Mouse (Mus musculus): ENCODE measurements around the gene Osbpl6.

Gene Osbpl6

GRCm38 (mm10) chr2:76406151-76406936, at the start of gene Osbpl6:
Gene Osbpl6 (plus strand): TSS chr2:76406508.
- DNase-seq (ENCODE audit: low read depth): peak; percentile 15

GRCm38 (mm10) chr2:76360226-76360625, 46.1 kb upstream of the Osbpl6 start, which contains the start of gene Cyct:
Gene Cyct (minus strand): TSS chr2:76360450.
- no peak for DNase-seq (ENCODE audit: low read depth)

- no peak for DNase-seq (ENCODE audit: low read depth)
Observed at GRCm38 (mm10) chr2:76362111-76362510, 44.2 kb upstream of the Osbpl6 start.

GRCm38 (mm10) chr2:76365811-76366210, 40.5 kb upstream of the Osbpl6 start:
- DNase-seq (ENCODE audit: low read depth): no peak

- DNase-seq (ENCODE audit: low read depth): peak; percentile 92
Observed at GRCm38 (mm10) chr2:76367188-76367922, 39.0 kb upstream of the Osbpl6 start.

- peak; percentile 26 for DNase-seq (ENCODE audit: low read depth)
Observed at GRCm38 (mm10) chr2:76368861-76369660, 37.2 kb upstream of the Osbpl6 start.

- DNase-seq (ENCODE audit: low read depth): peak; percentile 92
Observed at GRCm38 (mm10) chr2:76369821-76370655, 36.3 kb upstream of the Osbpl6 start, which contains the start of gene Rbm45. Gene Rbm45 (plus strand): TSS chr2:76369984.

GRCm38 (mm10) chr2:76370656-76370922, 35.7 kb upstream of the Osbpl6 start:
- DNase-seq (ENCODE audit: low read depth): no peak

GRCm38 (mm10) chr2:76372244-76372643, 34.1 kb upstream of the Osbpl6 start:
- no peak for DNase-seq (ENCODE audit: low read depth)

- no peak for DNase-seq (ENCODE audit: low read depth)
Observed at GRCm38 (mm10) chr2:76374544-76375206, 31.6 kb upstream of the Osbpl6 start.

GRCm38 (mm10) chr2:76378646-76379045, 27.7 kb upstream of the Osbpl6 start:
- no peak for DNase-seq (ENCODE audit: low read depth)

GRCm38 (mm10) chr2:76386531-76386930, 19.8 kb upstream of the Osbpl6 start:
- DNase-seq (ENCODE audit: low read depth): no peak

GRCm38 (mm10) chr2:76400178-76400577, 6.1 kb upstream of the Osbpl6 start:
- DNase-seq (ENCODE audit: low read depth): no peak

- peak; percentile 8 for DNase-seq (ENCODE audit: low read depth)
Observed at GRCm38 (mm10) chr2:76405596-76406150, 635 bp upstream of the Osbpl6 start.

- peak; percentile 33 for DNase-seq (ENCODE audit: low read depth)
Observed at GRCm38 (mm10) chr2:76406937-76407441, 681 bp downstream of the Osbpl6 start.

GRCm38 (mm10) chr2:76409526-76409925, 3.2 kb downstream of the Osbpl6 start:
- DNase-seq (ENCODE audit: low read depth): no peak

- no peak for DNase-seq (ENCODE audit: low read depth)
Observed at GRCm38 (mm10) chr2:76409986-76410385, 3.7 kb downstream of the Osbpl6 start.

GRCm38 (mm10) chr2:76412924-76413323, 6.6 kb downstream of the Osbpl6 start:
- DNase-seq (ENCODE audit: low read depth): no peak

GRCm38 (mm10) chr2:76417446-76418141, 11.3 kb downstream of the Osbpl6 start:
- no peak for DNase-seq (ENCODE audit: low read depth)

GRCm38 (mm10) chr2:76418142-76418518, 11.8 kb downstream of the Osbpl6 start:
- no peak for DNase-seq (ENCODE audit: low read depth)

All from naive thymus-derived CD4-positive, alpha-beta T cell, adult 2 months (primary cell).